Mouse (Mus musculus) heart, embryonic 12.5 days (tissue): ENCODE data around the gene Mllt1. TPM values are rescaled to one million over a fixed set of nuclear protein-coding genes. Genes with fewer than 3 reads are reported as not detected.

Experiments
- ATAC-seq: fragments of 200-750 bp; cut with Nextera tagmentation; 2 replicates; pipeline ENCODE4 v1.8.0; 2017; ENCODE audit warnings: moderate TSS enrichment, moderate library complexity; ENCODE audit not compliant: insufficient number of reproducible peaks, low FRiP score
- H3K27ac ChIP-seq: fragments of 300-500 bp; sonication (generic); 2 replicates; pipeline ENCODE4 v1.5.1; 2016; ENCODE audit warnings: mild to moderate bottlenecking, moderate library complexity; ENCODE audit not compliant: poor library complexity, severe bottlenecking
- H3K27me3 ChIP-seq: fragments of 300-500 bp; sonication (generic); replicated peaks from 2 replicates; pipeline ENCODE4 v1.6.1; 2016; ENCODE audit warnings: mild to moderate bottlenecking, moderate library complexity
- H3K36me3 ChIP-seq: fragments of 300-500 bp; sonication (generic); 2 replicates; pipeline ENCODE4 v1.6.1; 2016; ENCODE audit warnings: mild to moderate bottlenecking, moderate library complexity
- H3K4me1 ChIP-seq: fragments of 300-500 bp; sonication (generic); replicated peaks from 2 replicates; pipeline ENCODE4 v1.6.1; 2016; ENCODE audit warnings: mild to moderate bottlenecking
- H3K4me2 ChIP-seq: fragments of 300-500 bp; sonication (generic); 2 replicates; pipeline ENCODE4 v1.6.1; 2016; ENCODE audit warnings: mild to moderate bottlenecking, moderate library complexity
- H3K4me3 ChIP-seq: fragments of 300-500 bp; sonication (generic); 2 replicates; pipeline ENCODE4 v1.5.1; 2016; ENCODE audit warnings: mild to moderate bottlenecking
- H3K9ac ChIP-seq: fragments of 300-500 bp; sonication (generic); 2 replicates; pipeline ENCODE4 v1.6.1; 2016; ENCODE audit warnings: mild to moderate bottlenecking, moderate library complexity
- H3K9me3 ChIP-seq: fragments of 300-500 bp; sonication (generic); replicated peaks from 2 replicates; pipeline ENCODE4 v1.6.1; 2016; ENCODE audit warnings: mild to moderate bottlenecking, moderate library complexity
- WGBS: fragments of 180-500 bp; shearing (Covaris S2); methylation state at CpG from one replicate; pipeline ENCODE4 v1.1.7; 2016; 5-methylcytosine and 5-hydroxymethylcytosine counted together
- polyA plus RNA-seq: library from polyadenylated mRNA; unstranded; fragments of >200 nt; fragmentation: Nextera tagmentation; extraction: Ambion mirVana; gene quantifications from 2 replicates; pipeline ENCODE4 v1.2.1, GENCODE M21; 2016

Gene Mllt1
- polyA plus RNA-seq, 1 experiment from 2014 or later: 45.3 TPM

DNA sequence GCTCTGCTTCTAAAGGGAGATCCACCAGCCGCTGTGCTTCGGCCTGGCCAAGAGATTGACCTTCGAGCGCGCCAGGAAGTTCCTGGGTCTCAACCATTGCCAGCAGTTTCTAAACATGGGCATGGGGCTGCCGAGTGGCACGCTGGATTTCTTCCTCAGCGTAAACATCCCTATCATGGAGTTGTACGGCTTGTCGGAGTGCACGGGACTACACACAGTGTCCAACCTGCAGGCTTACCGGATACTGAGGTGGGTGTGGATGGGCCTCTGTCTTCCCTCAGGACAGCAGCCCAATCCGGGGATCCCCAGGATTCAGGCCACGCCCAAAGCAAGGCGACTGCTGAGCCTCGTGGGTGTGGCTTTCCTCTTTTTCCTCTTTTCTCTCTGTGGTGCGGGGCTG, 51.6 kb downstream of the Mllt1 start:
- Histone ChIP-seq H3K27me3 (no peaks in the 10 kb centered on the region), H3K9me3 (peaks cover 8% of the 10 kb centered on the region; the same call in 1 of the 2 replicates), H3K4me1 (peaks cover 16% of the 10 kb centered on the region), H3K4me3 (peak overlapping the region; percentile 23), H3K4me2 (peak overlapping the region; percentile 59), H3K36me3 (peaks cover 5% of the 10 kb centered on the region), H3K27ac (no peak overlapping the region), H3K9ac (peak overlapping the region; percentile 38; the same call in 1 of the 2 replicates)
- no peak for ATAC-seq
- 28% methylated on average over 17 of the region's 17 CpGs for WGBS

DNA sequence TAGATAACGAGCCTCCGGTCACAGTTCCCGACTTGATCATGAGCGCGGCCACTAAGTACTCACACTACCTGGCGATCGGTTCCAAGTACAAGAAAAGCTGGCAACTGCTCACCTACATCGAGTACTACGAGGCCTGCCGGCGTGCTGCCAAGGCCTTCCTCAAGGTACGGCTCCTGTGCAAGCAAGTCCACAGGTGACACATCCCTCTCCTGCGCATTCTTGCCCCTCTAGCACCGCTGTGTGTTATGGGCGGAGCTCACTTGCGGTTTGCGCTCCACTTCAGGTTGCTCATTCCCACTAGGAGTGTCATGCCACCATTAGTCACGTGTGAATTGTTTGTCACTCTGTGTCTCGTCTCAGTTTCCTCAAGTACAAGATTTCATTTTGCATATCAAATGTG, 57.8 kb downstream of the Mllt1 start:
- Histone ChIP-seq H3K4me3 (no peak overlapping the region), H3K4me1 (no peaks in the 10 kb centered on the region), H3K9ac (no peak overlapping the region), H3K27ac (no peak overlapping the region), H3K9me3 (no peaks in the 10 kb centered on the region), H3K36me3 (no peaks in the 10 kb centered on the region), H3K27me3 (no peaks in the 10 kb centered on the region), H3K4me2 (no peak overlapping the region)
- WGBS: 87% methylated on average over 19 of the region's 19 CpGs
- no peak for ATAC-seq

GRCm38 (mm10) chr17:56876981-56877380, 58.2 kb downstream of the Mllt1 start:
- Histone ChIP-seq H3K27me3 (no peaks in the 10 kb centered on the region), H3K4me1 (no peaks in the 10 kb centered on the region), H3K36me3 (no peaks in the 10 kb centered on the region), H3K4me3 (no peak overlapping the region), H3K9me3 (no peaks in the 10 kb centered on the region), H3K4me2 (no peak overlapping the region), H3K9ac (no peak overlapping the region), H3K27ac (no peak overlapping the region)
- ATAC-seq: no peak
- WGBS: 74% methylated on average over 8 of the region's 8 CpGs

GRCm38 (mm10) chr17:56876465-56876864, 58.8 kb downstream of the Mllt1 start:
- no peaks in the 10 kb centered on the region for H3K36me3 ChIP-seq
- no peak overlapping the region for H3K27ac ChIP-seq
- H3K9me3 ChIP-seq: no peaks in the 10 kb centered on the region
- no peak for ATAC-seq
- no peak overlapping the region for H3K4me3 ChIP-seq
- H3K27me3 ChIP-seq: no peaks in the 10 kb centered on the region
- no peak overlapping the region for H3K9ac ChIP-seq
- H3K4me1 ChIP-seq: no peaks in the 10 kb centered on the region
- no peak overlapping the region for H3K4me2 ChIP-seq
- 75% methylated on average over 3 of the region's 3 CpGs for WGBS

DNA sequence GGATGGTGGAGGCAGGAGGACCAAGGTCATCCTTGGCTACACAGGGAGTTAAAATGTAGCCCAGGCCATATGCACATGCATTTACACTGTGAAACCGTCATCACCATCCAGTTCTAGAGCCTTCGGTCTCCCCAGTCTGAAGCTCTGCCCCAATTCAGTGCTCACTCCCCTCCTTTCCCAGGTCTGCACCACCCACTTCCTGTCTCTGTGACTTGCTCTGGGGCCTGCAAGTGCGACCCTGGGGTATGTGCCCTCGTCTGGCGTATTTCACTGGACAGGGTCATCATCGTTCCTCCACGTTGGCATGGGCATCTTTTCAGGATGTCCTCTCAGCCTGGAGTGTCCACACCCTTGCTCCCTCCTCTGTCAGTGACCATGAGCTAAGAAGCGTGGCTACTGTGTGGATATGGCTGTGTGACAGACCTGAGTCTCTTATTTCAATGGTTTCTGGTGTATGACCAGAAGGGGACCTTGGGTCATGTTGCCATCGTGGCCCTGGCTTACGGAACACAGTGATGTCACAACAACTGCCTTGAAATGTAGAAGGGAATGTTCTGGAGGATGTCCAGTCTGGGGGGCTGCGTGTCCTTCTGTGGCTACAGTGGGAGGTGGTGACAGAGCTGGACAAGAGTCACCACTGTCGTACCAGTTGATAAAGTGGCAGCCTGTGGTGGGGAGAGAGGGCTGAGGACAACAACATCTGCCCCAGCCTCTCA, 60.1 kb downstream of the Mllt1 start, which contains the start of gene 1700061G19Rik:
Gene 1700061G19Rik, plus strand, starts transcription at position 542 of the 716 bp plus-strand sequence.
- ATAC-seq: no peak

GRCm38 (mm10) chr17:56874237-56874636, 61.0 kb downstream of the Mllt1 start, which contains the start of gene Acsbg2:
Gene Acsbg2, minus strand, starts transcription at chr17:56874447.
- H3K4me3 ChIP-seq: no peak within 1 kb of the TSS
- WGBS: 88% methylated on average over 2 of the region's 2 CpGs
- H3K27me3 ChIP-seq: no peaks in the 10 kb centered on the region
- no peak within 1 kb of the TSS for H3K4me2 ChIP-seq
- no peak for ATAC-seq
- no peaks in the 10 kb centered on the region for H3K4me1 ChIP-seq
- no peaks in the 10 kb centered on the region for H3K9me3 ChIP-seq
- H3K9ac ChIP-seq: no peak within 1 kb of the TSS
- H3K36me3 ChIP-seq: no peaks in the 10 kb centered on the region
- H3K27ac ChIP-seq: no peak within 1 kb of the TSS

More for the DNA sequence above, 60.1 kb downstream of the Mllt1 start, which contains the start of gene 1700061G19Rik:
- Histone ChIP-seq H3K4me2 (no peak within 1 kb of the TSS), H3K4me1 (no peaks in the 10 kb centered on the region), H3K27me3 (no peaks in the 10 kb centered on the region), H3K9ac (no peak within 1 kb of the TSS), H3K4me3 (no peak within 1 kb of the TSS), H3K27ac (no peak within 1 kb of the TSS), H3K36me3 (no peaks in the 10 kb centered on the region), H3K9me3 (no peaks in the 10 kb centered on the region)
- 70% methylated on average over 12 of the region's 12 CpGs for WGBS

DNA sequence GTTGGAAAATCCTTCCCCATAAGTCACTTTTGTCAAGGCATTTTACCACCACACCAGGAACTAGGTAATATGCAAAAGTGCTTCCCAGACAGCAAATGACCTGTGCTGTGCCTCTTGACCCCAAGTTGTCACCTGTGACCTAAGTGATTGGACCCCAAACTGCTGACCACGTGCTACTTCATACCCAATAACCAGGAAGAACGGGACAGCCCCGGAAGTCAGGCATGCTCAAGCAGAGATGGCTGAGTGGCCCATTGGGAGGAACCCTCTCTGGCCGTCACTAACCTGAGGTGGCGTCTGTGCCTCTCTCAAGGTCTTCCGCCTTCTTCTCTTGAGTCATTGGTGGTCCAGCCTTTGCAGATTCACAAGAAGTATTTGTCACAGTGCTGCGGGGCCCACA, 62.7 kb downstream of the Mllt1 start:
- no peak overlapping the region for H3K27ac ChIP-seq
- ATAC-seq: no peak
- no peaks in the 10 kb centered on the region for H3K9me3 ChIP-seq
- 72% methylated on average over 7 of the region's 7 CpGs for WGBS
- no peaks in the 10 kb centered on the region for H3K27me3 ChIP-seq
- H3K36me3 ChIP-seq: no peaks in the 10 kb centered on the region
- no peak overlapping the region for H3K4me2 ChIP-seq
- H3K9ac ChIP-seq: no peak overlapping the region
- H3K4me3 ChIP-seq: no peak overlapping the region
- no peaks in the 10 kb centered on the region for H3K4me1 ChIP-seq

GRCm38 (mm10) chr17:56871767-56872166, 63.4 kb downstream of the Mllt1 start:
- no peak for ATAC-seq
- Histone ChIP-seq H3K4me2 (no peak overlapping the region), H3K9me3 (peaks cover 7% of the 10 kb centered on the region), H3K4me1 (no peaks in the 10 kb centered on the region), H3K4me3 (no peak overlapping the region), H3K36me3 (no peaks in the 10 kb centered on the region), H3K9ac (no peak overlapping the region), H3K27ac (no peak overlapping the region), H3K27me3 (no peaks in the 10 kb centered on the region)
- 73% methylated on average over 8 of the region's 8 CpGs for WGBS

DNA sequence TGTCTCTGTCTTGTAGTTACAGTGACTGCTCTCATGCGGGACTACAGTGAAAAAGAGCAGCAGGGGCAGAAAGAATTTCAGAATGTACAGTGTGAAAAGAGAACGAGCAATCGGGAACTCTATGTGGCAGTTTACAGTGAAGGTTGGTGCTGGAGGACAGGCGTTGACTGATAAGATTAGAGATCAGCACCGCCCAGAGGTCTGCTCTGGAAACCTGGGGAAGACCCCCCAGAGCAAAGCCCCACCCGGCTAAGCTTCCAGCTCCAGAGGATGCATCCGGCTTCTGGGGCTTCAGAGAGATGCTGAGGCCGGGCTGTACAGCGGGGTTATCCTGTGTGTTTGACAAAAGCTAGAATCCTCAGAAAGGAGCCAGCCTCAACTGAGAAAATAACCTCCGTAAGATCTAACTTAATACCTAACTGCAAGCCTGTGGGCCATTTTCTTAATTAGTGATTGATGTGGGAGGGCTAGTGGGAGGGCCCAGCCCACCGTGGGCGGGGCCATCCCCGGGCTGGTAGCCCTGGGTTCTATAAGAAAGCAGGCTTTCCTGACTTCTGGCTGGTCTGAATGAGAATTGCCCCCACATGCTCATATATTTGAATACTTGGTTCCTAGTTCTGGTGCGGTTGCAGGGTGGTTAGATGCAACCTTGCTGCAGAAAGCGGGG, 64.8 kb downstream of the Mllt1 start:
- ATAC-seq: no peak
- H3K9ac ChIP-seq: no peak overlapping the region
- 51% methylated on average over 15 of the region's 15 CpGs for WGBS
- H3K27me3 ChIP-seq: no peaks in the 10 kb centered on the region
- no peak overlapping the region for H3K4me3 ChIP-seq
- no peak overlapping the region for H3K4me2 ChIP-seq
- peaks cover 11% of the 10 kb centered on the region for H3K9me3 ChIP-seq
- no peaks in the 10 kb centered on the region for H3K36me3 ChIP-seq
- H3K27ac ChIP-seq: no peak overlapping the region
- no peaks in the 10 kb centered on the region for H3K4me1 ChIP-seq

GRCm38 (mm10) chr17:56869481-56869977, 65.7 kb downstream of the Mllt1 start:
- H3K4me3 ChIP-seq: no peak overlapping the region
- H3K27ac ChIP-seq: no peak overlapping the region
- WGBS: 85% methylated on average over 9 of the region's 9 CpGs
- H3K9me3 ChIP-seq: peaks cover 11% of the 10 kb centered on the region
- no peak overlapping the region for H3K9ac ChIP-seq
- H3K4me1 ChIP-seq: no peaks in the 10 kb centered on the region
- no peaks in the 10 kb centered on the region for H3K27me3 ChIP-seq
- ATAC-seq: no peak
- no peak overlapping the region for H3K4me2 ChIP-seq
- H3K36me3 ChIP-seq: no peaks in the 10 kb centered on the region

GRCm38 (mm10) chr17:56866071-56866470, 69.1 kb downstream of the Mllt1 start:
- WGBS: 78% methylated on average over 7 of the region's 7 CpGs

More at GRCm38 (mm10) chr17:56866071-56866470, 69.1 kb downstream of the Mllt1 start:
- no peaks in the 10 kb centered on the region for H3K36me3 ChIP-seq
- H3K27me3 ChIP-seq: no peaks in the 10 kb centered on the region
- peaks cover 11% of the 10 kb centered on the region for H3K9me3 ChIP-seq
- H3K4me1 ChIP-seq: no peaks in the 10 kb centered on the region
- ATAC-seq: no peak
- H3K9ac ChIP-seq: no peak overlapping the region
- no peak overlapping the region for H3K27ac ChIP-seq
- H3K4me2 ChIP-seq: no peak overlapping the region
- no peak overlapping the region for H3K4me3 ChIP-seq
